Mouse (Mus musculus): Measurements from ENCODE around the gene Poldip3.

Gene Poldip3

DNA sequence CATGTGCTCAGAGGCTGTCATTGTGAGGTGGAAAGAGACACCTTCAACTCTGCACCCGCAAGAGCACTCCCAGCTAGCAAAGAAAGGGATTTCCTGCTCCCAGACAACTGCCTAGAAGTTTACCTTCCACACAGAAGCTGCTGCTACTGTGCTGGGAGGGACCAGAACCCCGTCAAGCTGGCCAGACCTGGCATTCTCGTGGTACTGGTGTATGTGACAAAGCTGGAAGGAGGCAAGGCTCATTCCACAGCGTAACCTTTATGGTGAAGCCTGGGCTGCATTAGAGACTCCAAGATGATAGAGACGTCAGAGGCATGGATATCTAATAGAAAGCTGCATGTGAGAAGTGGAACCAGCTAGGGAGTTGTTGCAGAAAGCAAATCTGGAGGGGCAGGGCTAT is 24.6 kb downstream of the Poldip3 start:
- DNase-seq: no peak

DNA sequence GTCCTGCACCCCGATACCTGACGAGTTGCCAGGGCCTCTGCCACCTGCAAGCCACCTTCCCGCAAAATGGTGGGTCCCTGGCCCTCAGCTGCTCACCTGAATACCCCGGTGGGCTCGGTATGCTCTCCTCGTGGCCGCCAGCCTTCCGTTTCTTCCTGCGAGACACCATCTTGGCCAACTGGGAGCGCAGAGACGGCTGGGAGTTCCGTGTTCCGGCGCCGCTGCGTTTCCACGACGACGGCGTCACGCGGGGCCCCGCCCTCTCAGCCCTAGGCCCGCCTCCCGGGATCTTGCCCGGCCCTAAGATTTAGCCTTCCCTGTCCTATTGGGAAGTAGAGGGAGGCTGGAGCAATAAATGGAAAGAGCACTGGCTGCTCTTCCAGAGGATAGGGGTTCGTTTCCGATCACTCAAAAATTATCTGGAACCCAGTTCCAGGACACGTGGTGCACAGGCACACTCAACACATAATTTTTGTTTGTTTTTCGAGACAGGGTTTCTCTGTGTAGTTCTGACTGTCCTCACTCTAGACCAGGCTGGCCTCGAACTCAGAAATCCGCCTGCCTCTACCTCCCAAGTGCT is 26.5 kb downstream of the Poldip3 start, which contains the start of gene Rrp7a:
Gene Rrp7a (minus strand): TSS at position 236 of the 580 bp plus-strand sequence.
- DNase-seq: peak; percentile 94

DNA sequence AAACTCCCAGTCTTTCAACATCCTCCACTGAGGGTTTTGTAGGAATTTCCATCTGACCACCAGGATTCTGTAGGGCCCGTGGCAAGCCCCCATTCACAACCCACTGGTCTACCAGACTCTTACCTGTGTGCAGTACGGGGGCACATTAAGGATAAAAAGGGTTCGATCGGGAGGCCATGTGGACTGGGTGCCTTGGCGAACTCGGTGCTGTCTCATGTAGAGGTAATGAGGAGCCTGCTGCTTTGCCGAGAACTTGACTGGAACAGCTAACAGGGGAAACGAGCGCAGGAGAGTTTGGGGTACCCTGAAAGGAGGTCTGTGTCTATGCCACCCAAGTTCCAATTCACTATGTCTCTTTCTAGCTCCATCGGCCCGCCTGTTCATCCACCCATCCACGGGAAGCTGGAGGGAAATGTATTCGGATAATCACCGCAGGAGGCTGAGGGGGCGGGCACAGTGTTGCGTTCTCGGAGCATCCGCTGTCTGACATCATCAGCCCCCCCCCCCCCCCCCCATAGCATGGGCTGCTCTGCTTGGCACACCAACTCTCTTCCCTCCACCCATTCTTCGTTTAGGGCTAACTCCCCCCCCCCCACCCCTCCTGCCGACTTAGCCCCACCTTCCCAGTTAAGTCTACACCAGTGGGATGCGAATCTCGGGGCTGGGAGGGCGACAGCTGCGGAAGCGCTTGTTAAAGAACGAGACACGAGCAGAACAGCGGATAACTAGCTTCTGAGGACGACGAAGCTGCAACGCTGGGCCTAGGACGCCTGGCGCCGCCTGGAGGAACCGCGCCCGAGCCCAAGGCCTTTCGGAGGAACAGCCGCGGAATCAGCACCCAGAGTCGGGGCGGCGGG is 27.2 kb downstream of the Poldip3 start:
- peak; percentile 74 for DNase-seq

DNA sequence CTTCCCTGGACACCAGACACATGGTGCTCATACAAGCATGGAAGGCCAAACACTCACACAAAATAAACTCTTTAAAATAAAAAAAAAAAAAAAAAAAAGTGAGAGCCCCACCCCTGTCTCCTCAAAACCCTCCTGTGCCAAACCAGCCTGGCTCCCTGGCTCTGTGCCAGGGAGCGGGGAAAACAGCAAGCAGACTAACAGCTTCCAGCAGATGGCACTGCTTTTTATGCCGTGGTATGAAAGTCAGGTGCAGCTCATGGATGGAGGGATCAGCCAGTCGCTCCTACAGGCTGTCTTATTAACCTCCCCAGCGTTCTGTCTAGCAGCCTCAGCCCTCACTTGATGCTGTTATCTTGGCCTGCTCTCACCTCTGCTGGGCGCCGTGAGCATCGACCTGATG is 30.8 kb downstream of the Poldip3 start:
- DNase-seq: peak; percentile 78

DNA sequence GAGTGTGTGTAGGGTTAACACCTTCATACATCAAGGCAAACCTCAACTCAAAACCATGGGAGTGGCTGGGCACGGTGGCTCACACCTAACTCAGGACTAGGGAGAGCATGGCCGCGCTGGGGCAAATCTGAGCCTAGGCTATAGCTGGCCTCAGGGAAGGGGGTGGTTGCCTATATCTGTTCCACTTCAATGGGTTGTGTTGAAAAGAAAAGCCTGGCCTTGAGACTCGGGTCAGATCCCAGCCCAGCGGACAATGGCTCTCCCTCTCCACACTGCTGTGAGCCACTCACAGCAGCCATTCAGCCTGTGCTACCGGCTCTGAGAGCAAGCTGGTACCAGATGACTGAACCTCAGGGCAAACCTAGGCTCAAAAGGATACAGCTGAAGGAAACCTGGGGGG is 34.1 kb downstream of the Poldip3 start:
- no peak for DNase-seq

DNA sequence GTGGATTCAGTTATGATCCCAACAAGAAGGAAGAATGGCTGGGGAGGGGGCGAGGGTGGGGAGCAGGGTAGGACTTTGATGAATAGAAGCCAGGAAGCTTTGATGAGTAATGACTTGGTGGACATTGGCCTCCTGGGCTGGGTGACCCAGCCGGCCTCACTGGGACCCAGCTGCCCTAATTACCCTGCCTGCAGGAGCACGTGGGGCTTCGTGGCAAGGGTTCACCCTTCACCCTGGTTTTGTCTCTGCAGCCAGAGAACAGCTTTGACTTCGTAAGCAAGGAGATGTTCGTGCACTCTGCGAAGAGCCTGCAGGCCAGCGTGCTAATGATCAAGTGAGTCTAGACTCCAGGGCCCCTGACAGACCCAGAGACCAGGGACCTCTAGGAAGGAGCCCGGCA is 35.1 kb downstream of the Poldip3 start:
- no peak for DNase-seq

DNA sequence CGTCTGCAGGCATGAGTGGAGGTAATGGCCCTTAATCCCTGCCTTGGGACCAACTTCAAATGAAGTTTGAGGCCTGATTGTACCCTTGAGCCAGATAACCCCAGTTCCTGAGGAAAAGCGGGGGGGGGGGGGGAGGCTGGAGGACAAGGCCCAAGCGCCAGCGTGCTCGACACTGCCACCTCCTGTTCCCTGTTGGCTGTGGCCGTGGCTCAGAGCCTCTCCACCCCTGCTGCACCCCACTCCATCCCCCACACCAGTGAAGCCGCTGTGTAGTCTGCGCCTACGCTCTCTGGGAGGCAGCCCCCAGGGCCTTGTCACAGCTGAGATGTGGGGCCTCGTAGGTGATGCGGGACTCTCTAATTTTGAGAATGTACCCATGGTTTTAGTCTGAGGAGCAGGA is 36.3 kb downstream of the Poldip3 start:
- peak; percentile 80 for DNase-seq

DNA sequence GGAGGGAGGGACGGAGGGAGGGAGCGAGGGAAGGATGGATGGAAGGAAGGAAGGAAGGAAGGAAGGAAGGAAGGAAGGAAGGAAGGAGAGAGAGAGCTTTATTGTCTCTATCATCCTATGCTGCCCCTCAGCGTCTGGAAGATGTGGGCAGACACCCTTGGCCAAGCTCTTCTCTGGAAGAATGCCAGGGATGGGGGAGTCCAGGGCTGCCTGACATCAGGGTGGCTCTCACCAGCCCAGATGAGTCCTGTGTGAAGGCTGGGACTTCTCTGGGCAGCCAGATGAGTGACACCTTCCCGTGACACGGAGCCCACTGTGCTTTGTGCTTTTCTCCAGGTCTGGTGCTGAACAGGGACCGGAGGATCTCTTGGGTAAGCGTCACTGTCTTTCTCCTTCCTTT is 37.3 kb downstream of the Poldip3 start:
- no peak for DNase-seq

DNA sequence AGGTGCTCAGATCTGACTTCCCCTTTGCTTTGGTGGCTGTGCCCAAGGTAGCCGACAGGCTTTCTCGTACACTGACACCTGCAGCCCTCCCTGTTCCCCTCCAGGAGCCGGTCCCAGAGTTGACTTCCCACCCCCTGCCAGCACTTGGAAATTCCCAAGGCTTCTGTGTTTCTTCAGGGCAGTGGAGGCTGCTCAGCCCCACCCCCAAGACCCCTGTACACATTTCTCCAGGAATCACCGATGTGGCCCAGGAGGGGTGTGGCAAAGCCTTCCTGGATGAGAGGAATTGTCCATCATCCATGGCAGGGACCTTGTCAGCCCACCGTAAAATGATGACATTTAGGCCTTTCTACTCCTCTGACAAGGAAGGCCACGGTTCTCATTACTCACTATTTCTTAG is 37.9 kb downstream of the Poldip3 start:
- no peak for DNase-seq

DNA sequence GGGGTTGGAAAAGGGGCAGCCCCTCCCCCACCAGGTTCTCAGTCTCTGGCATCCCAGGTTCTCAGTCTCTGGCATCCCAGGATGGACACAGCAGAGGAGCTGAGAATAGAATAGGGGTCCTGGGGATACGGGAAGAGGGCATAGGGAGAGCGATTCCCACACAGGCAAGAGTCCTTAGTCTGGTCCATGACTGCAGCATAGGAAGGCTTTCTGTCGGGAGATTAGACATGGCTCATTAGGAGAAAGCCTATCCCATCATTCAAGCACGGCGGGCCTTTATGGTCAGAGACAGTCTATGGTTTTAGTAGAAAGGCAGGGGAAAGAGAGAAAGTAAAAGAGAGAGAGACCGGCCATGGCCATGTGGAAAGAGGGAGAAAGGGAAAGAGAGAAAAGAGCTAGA is 41.4 kb downstream of the Poldip3 start:
- no peak for DNase-seq

DNA sequence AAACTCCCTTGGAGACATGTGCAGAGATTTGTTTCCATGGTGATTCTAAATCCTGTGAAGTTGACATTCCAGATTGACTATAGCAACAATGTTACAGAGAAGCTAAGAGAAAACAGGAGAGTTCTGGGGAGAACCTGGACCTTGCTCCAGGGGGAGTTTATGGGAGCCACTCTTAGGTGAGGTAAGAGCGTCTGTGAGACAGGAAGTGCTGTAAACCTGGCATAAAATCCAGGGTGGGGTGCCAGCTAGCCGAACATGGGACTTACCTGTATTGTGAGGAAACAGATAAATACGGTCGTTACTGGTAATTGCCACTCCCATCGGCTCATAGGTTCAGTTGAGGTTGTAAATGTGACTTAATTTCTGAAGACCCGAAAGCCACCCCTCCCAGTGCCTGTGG is 42.8 kb downstream of the Poldip3 start:
- no peak for DNase-seq

DNA sequence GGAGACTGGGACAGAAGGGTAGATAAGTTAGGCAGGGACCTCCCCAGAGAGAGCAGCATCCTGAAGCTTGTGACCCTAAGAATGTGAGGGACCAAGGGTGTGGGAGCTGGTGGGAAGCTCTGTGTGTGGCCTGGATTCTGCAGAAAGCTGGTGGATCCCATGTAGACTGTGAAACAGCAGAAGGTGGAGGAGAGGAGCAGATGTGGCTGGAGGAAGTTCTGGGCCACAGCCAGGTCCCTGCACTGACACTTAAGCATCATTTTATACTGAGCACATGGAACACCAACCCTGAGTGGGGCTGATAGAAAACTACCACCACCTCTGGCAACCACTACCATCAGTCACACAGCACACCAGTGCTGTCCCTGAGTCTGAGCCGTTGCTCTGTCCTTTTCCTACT is 46.1 kb downstream of the Poldip3 start:
- no peak for DNase-seq

DNA sequence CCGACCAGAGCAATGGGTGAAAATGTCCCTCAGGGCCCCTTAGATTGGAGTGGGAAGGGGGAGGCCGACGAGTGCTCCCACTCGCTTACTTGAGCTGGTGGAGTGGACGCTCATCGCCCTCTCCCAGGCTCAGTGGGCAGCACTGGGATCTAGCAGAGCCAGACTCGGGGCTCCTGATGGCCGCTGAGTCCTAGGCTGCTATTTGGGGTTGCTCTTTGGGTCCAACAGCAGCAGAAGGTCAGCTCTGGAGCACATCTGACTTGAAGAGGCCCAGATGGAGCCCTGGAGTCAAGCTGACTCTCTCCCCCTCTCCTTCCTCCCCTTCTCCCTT is 48.9 kb downstream of the Poldip3 start:
- DNase-seq: no peak

DNA sequence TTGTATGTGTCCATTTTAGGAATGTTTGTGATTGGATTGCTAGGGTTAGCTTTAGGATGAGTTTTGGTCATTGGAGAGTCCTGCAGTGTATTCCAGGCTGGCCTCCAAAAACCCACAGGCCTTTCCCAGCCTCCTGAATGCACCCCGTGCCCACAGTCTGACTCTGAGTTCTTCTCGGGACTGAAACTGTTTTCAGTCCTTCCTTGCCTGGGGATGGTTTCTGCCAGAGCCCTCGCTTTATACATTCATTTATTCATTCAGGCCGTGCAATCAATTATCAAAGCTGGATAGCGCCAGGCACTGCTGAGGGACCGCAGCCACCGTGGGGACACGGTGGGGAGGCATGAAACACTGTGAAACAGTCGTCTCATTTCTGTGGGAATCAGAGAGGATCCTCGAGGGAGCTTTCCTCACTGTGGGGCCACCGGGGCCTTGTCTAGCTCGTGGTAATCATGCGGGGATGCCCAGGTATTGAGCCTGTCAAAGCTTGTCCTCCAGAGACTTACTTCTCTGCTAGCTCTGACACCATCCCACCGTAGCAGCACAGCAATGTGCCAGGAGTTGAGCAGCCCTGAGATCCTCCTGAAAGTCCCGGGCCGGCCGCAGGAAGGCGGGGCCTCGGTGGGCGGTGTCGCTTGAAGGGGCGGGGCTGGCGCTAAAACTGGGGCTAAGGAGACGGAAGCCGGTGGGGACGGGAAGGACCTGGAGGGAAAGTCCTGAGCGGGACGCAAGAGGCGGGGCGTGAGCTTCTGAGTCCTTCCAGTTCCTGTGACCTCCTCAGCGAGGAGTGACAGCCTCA is 49.5 kb downstream of the Poldip3 start:
- peak; percentile 91 for DNase-seq

DNA sequence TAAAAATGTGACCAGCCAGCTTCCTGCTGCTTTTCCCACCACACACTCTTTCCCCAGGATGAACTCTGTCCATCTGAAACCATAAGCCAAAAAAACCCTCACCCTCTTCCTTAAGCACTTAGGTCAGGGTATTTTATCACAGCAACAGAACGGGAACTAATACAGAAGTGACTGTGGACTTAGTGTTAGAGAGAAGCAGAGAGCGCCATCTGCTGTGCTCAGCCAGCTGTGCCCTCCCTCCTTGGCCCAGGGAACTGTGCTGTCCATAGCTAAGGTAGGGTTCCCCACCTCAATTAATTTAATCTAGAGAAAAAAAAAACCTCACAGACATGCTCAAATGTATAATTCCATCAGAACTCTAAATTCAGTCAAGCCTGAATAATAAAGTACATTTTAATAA is 53.2 kb downstream of the Poldip3 start:
- DNase-seq: peak; percentile 21

DNA sequence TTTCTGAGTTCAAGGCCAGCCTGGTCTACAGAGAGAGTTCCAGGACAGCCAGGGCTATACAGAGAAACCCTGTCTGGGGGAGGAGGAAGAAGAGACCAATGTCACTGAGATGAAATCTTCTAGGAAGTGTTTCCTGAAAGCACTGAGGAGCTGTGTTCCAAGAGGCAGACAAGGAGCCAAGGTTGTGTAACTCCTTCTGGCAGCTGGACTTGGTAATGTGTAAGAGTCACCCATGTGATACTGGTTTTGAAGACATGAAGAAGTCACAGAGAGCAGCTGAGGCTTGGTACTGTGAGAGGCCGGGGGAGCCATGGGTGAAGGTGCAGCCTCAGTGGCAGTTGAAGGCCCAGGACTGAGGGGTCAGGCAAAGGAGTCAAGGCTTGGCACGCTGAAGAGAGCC is 55.5 kb downstream of the Poldip3 start:
- no peak for DNase-seq

DNA sequence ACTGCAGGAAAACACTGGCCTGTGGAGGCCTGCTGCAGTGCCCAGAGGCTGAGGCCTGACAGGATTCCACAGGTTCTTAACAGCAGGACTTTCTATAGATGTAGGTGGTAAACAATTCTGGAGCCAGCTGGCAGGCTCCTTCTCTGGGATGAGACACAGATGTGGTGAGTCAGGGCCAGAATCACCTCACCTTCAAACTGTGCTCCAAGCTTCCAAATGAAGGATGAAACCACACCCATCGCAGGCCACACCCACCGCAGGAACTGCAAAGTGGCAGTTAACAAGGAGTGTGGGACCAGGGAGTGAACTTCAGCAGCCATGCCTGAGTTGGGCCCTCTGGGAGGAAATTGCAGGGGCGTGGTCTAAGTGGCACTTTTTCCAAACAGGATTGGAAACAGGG is 58.3 kb downstream of the Poldip3 start:
- no peak for DNase-seq

DNA sequence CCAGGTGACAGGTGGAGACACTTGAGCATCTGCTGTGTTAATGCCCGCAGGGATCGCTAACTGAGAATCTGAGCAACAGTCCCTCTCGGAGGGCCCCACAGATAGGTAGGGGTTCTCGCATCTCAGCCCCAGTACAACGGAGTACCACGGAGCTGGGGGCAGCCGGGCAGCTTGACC is 59.9 kb downstream of the Poldip3 start, which contains the start of gene Serhl:
Gene Serhl (plus strand): TSS at position 78 of the 177 bp plus-strand sequence.
- DNase-seq: no peak

DNA sequence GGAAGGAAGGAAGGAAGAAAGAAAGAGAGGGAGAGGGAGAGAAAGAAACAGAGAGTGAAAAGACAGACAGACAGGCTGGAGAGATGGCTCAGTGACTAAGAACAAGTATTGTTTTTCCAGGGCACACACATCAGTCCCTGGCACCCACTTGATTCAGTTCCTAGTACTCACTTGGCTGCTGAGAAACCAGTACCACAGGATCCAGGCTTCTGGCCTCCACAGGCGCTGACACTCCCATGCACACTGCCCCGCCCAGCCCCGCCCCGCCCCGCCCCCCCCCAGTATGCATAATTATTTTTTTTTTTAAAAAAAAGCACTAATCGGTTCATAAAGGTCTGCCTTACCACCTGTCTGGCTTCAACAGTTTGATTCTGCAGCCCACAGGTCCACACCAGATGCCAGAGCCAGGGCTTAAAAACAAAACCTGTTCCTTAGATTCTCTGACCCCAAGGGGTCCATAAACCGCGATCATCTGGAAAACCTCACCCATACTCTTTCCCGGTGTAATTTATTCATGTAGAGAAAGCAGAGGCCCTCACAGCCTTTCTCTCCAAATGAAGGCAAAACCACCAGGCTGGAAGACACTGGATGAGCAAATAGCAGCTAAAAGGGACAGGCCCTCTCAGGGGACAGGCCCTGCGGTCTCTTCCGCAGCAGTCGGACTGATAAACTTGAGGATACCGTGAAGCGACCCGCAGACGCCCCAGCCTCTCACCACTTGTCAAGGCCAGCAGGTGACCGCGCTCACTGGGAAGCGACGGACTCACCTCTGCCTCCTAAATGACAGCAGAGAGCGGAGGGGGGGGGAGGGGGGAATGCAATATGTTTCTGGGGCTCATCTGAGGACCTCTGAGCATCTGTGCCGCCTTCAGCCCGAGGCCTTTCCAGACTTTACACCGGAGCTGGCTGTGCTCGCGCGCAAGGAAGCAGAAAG is 60.4 kb downstream of the Poldip3 start:
- DNase-seq: peak; percentile 54

DNA sequence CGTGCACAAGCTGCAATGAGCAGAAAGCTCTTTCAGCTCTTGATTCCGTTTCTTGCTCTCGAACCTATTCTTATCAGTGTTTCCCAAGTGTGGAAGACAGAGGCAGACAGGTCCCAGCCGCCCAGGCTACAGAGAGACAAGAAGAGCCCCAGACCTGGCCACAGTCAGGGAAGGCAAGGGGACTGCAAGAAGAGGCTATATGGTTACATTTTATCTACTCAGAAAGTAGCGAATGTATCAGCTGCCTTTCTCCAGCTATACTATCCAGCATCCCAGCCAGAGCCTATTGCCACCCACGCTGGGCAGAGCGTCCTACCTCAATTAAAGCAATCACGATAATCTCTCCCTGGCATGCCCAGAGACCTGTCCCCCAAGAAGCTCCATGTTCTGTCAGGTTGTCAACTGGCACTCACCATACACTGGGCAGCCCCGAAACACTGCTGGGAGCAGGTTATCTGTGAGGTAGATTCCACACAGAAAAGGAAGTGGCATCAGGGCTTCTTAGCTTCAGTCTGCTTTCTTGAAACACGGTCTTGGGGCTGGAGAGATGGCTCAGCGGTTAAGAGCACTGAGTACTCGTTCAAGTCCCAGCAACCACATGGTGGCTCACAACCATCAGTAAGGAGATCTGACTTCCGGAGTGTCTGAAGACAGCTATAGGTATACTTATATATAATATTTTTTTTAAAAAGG is 62.4 kb downstream of the Poldip3 start:
- no peak for DNase-seq

DNA sequence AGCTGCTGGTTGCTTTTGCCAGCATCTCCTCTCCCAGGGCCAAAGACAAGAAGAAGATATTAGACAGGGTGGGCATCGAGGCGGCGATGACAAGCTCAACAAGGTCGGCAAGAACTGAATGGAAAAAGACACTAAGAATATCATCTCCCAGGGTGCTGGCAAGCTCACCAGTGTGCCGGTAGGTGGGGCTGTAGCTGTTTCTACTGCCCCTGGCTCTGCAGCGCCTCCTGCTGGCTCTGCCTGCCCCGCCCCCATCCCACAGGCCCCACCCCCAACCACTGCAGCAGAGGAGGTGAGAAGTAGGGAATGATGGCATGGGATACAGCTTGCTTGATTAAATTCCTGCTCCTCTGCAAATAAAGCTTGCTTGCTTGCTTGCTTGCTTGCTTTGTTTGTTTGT is 63.3 kb downstream of the Poldip3 start:
- peak; percentile 34 for DNase-seq

DNA sequence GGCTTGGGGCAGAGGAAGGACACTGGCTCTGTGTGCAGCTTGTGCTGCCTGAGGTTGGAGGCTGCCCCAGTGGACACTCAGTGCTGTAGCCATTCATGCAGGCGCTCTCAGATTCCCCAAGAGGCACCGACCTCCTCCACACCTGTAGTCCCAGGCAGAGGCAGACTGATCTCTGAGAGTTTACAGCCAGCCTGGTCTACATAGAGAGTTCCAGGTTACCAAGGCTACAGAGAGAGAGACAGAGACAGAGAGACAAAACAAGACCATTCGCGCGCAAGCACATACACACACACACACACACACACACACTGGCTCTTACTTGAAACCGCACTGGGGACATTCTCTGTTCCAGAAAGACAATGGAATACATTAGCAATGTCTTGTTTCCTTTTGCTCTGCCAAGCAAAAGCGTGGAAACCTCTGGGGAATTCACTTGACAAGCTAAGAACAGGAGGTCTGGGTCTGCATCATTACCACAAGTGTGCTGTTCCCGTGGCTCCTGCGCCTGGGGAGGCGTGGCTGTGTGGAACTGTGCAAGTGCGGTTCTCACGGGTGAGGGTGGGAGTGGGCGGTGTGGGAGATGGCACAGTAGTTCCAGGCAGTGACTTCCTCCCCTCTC is 65.1 kb downstream of the Poldip3 start:
- peak; percentile 51 for DNase-seq
